Mouse (Mus musculus): ENCODE data around the gene Gabrp.

Gabrp gene

DNA sequence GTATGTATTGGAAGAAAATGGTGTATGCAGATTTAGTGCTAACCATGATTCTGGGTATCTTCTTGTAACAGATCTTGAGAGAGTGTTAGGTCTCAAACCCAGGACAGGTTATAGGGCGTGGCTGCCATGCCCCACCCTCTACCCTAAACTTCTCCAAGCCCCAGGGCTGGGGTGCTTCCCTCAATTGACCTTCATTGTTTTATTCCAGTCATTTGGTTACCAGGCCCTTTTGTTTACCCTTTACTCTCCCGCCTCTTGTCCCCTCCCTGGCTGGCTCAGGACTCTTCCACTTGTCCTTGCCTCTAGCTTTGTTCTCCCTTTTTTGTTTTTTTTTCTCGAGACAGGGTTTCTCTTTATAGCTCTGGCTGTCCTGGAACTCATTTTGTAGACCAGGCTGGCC, 45.2 kb downstream of the Gabrp start:
- intact Hi-C loops (cut with DNase I), result no loop called here

DNA sequence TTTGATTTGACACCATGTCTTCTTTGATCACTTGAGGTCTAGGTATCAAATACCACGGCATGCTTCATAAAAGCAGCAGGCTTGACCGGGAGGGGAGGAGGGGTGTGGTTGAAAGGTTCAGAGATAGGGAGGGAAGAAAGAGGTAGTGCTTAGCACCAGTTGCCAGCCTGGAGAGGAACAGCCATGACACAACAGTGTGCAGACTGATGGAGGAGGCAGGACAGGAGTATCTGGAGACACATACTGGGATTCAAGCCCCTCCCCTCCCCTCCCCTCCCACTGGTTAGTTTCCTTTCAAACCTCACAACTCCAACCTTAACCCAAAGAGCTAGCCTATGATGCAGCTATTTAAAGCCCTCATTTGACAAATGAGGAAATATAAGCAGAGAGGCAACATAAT, 49.2 kb downstream of the Gabrp start:
- intact Hi-C loops (cut with DNase I), result no loop called here

DNA sequence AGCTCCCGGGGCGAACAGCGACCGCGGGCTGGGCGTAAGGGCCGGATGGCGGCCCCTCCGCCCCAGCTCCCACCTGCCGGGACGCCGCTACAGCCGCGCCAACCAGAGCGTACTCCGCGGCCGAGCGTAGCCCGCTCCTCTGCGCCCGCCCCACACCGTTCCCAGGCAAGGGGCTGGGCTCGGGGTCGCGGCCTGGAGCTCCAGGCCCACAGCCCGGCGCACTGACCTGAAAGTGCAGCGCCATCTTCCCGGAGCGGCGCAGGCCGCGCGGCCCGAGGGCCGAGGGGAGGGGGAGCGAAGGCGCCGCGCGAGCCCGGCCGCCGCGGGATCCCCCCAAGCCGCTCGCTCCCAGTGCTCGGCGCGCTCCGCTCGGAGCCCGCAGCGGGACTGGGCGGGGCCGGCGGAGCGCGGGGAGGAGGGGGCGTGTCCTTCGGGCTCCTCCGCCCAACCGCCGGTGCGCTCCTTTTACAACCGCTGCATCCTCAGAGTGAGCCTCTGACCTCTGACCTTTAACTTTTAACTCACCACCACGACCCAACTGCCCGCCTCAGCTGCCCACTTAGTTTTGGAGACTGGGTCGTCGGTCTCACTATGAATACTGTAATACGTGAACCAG, 65.3 kb downstream of the Gabrp start, which contains the start of gene Ranbp17:
Gene Ranbp17, minus strand, starts transcription at position 371 of the 616 bp plus-strand sequence.
- intact Hi-C loops (cut with DNase I), result no loop called here

DNA sequence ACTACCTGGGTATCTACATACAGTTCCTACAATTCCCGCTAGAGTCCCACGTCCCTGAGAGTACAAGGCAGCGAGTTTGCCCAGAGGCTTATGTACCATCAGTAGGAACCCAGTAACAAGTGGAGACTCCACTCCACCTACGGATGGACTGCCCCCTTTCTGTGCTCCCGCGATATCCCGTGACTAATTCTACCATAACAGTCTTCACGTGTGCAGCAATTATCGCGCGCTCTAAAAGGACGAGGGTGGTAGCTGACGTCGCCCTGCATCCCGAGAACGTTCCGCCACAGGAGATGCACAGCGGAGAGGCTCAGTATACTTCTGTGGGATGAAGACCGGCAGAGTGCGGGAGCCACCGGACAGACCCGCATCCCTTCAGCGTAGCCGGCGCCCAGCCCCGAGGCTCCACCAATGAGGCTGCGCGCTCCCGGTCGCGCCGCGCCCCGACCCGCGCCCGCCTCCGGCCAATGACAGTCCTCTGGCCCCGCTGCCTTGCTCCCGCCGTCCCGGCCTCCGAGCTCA, 65.8 kb downstream of the Gabrp start:
- intact Hi-C loops (cut with DNase I), result no loop called here

DNA sequence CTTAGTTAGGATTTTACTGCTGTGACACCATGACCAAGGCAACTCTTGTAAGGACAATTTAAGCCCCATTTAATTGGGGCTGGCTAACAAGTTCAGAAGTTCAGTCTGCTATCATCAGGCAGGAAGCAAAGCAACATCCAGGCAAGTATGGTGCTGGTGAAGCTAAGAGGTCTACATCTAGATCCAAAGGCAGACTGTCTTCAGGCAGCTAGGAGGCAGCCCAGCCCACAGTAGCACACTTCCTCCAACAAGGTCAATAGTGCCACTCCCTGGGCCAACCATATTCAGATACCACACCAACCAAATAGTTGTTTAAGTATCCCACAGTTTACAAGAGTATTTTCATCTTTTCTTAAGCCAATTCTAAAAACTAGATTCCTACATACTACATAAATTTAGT, 69.4 kb downstream of the Gabrp start:
- intact Hi-C loops (cut with DNase I), result no loop called here

Data from adrenal gland (tissue).